Mouse (Mus musculus): Measurements from ENCODE around the gene Oaz3. TPM values are rescaled to one million over a fixed set of nuclear protein-coding genes. Genes with fewer than 3 reads are reported as not detected.

Gene Oaz3
- total RNA-seq, 2 experiments from 2014 or later = not detected

GRCm38 (mm10) chr3:94389420-94389819, 54.3 kb downstream of the Oaz3 start:
- DNase-seq (ENCODE audit: low spot score in 2 of 2) = no peak

GRCm38 (mm10) chr3:94388047-94388446, 55.7 kb downstream of the Oaz3 start:
- DNase-seq (ENCODE audit: low spot score in 2 of 2) = no peak

- no peak for DNase-seq (ENCODE audit: low spot score in 2 of 2)
These were observed 56.3 kb downstream of the Oaz3 start for GRCm38 (mm10) chr3:94387391-94387790.

GRCm38 (mm10) chr3:94386671-94387070, 57.0 kb downstream of the Oaz3 start:
- DNase-seq (ENCODE audit: low spot score in 2 of 2) = no peak

- no peak for DNase-seq (ENCODE audit: low spot score in 2 of 2)
These were observed 60.2 kb downstream of the Oaz3 start for GRCm38 (mm10) chr3:94383476-94383875.

Other genes with a start within 250 kb of the Oaz3 start
- gene Gm5286, start 247.2 kb downstream of the Oaz3 start, total RNA-seq (2021) = not detected
- gene Gm4778, start 179.9 kb downstream of the Oaz3 start, total RNA-seq (2021) = not detected
- gene Them4, start 133.8 kb downstream of the Oaz3 start, total RNA-seq (2021) = 1 to 10 TPM; 9.0 to 9.8 TPM
- not detected for gene Them5, start 101.8 kb downstream of the Oaz3 start, total RNA-seq (2021)
- gene C2cd4d, start 81.5 kb downstream of the Oaz3 start, total RNA-seq (2021) = under 1 TPM; 0.62 to 0.67 TPM
- 10 to 100 TPM; 17.7 to 18.9 TPM for gene Rorc, start 71.1 kb downstream of the Oaz3 start, total RNA-seq (2021)
- 1 to 10 TPM in 1 of 2 experiments, under 1 TPM in 1; 0.78 to 1.3 TPM for gene Lingo4, start 45.4 kb downstream of the Oaz3 start, total RNA-seq (2021)
- gene Tdrkh, start 30.6 kb downstream of the Oaz3 start, total RNA-seq (2021) = 10 to 100 TPM; 10.5 to 15.1 TPM
- 10 to 100 TPM; 75.0 to 75.3 TPM for gene Mrpl9, start 597 bp downstream of the Oaz3 start, total RNA-seq (2021)
- gene Celf3, start 34.4 kb upstream of the Oaz3 start, total RNA-seq (2021) = 10 to 100 TPM; 50.3 to 56.4 TPM
- 1 to 10 TPM; 7.1 to 7.4 TPM for gene Riiad1, start 36.4 kb upstream of the Oaz3 start, total RNA-seq (2021)
- 10 to 100 TPM; 39.0 to 40.4 TPM for gene Snx27, start 138.8 kb upstream of the Oaz3 start, total RNA-seq (2021)
- not detected for gene Gm10972, start 199.2 kb upstream of the Oaz3 start, total RNA-seq (2021)
- gene Tuft1, start 215.0 kb upstream of the Oaz3 start, total RNA-seq (2021) = 10 to 100 TPM; 13.7 to 15.4 TPM
- gene Selenbp2, start 249.6 kb upstream of the Oaz3 start, total RNA-seq (2021) = 10 to 100 TPM in 1 of 2 experiments, 1 to 10 TPM in 1; 6.1 to 12.9 TPM

Measured in adrenal gland, postnatal 4 days (tissue).